Mouse (Mus musculus) adrenal gland, postnatal 0 days (tissue): ENCODE data around the gene Dctn1. TPM values are rescaled to one million over a fixed set of nuclear protein-coding genes. Genes with fewer than 3 reads are reported as not detected.

ENCODE experiments used
- polyA plus RNA-seq: library from polyadenylated mRNA; unstranded; fragments of >200 nt; fragmentation: Nextera tagmentation; extraction: Ambion mirVana; gene quantifications from 2 replicates; pipeline ENCODE4 v1.2.1, GENCODE M21; 2015

Dctn1 gene
- 60.7 and 63.9 TPM in 2 replicates for polyA plus RNA-seq

DNA sequence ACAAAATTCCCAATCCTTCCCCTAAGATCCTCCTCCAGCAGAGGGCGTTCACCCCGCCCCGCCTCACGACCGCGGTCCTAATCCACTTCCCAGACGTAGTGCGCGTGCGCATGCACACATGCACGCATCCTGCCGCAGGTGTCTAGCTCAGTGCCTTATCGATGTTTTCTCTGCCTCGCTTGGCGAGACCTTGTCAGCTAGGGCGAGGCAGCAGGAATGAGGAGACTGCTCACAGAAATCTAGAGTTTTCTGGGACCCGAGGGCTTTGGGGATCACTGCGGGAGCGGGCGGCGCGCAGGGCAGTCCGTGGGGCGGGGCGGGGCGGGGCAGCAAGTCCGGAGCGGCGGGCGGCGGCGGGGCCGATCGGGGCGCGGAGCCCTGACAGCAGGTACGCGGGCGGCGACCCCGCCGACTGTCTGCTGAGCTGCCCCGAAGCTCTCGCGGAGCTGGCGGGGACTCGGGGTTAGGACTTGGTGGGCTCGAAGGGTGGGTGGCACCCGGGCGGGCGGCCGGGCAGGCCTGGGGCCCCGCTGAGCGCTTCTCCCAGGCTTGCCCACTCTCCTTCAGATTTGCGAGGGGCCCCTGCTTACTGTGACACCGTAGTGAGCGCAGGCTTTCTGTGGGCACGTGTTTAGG is at the start of gene Dctn1:
Gene Dctn1 (plus strand): TSS at position 314 of the 636 bp plus-strand sequence.

DNA sequence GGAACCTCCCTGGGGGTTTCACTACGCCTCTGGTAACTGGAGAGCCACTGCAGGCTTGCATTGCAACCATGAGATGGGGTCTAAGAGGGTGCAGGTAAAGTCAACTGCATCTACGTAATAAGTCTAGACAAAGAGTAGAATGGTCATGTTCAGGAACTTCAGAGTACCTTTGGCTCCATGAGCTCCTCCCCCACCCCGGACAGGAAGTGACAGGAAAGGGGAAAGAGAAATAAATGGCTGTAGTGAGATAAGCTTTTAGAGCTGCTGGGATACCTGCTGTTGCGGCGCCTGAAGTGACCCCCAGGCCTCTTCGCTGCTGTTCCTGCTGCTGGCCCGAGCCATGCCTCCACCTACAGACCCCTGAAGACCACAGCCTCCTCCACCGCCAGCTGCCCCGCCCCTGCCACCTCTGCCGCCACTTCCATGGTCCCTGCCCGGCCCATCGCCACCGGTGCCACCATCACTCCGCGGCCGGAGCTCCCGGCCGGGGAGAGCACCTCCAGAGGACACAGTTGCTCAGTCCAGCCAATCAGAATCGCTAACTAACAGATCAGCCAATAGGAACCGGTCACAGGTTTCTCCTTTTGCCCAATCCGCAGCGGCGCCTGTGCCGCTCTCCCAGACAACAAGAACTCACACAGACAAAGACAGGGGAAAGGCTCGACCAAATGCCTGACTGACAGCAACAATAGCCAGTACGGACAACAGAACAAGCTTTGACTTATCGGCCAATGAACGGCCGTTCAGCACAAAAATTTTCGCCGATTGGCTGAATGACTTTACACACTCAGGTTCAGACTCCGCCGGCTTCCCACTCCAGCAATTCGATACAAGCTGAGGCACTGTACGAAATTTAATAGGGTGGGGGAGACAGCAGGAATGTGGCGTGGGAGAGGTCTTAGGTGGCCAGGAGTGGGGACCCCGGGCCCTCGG is 44.5 kb upstream of the Dctn1 start, which contains the start of gene Wbp1:
Gene Wbp1 (minus strand): TSS at position 630 of the 933 bp plus-strand sequence.

GRCm38 (mm10) chr6:83125331-83125730 is 40.4 kb upstream of the Dctn1 start, which contains the start of gene Ino80b:
Gene Ino80b (minus strand): TSS chr6:83125431.

DNA sequence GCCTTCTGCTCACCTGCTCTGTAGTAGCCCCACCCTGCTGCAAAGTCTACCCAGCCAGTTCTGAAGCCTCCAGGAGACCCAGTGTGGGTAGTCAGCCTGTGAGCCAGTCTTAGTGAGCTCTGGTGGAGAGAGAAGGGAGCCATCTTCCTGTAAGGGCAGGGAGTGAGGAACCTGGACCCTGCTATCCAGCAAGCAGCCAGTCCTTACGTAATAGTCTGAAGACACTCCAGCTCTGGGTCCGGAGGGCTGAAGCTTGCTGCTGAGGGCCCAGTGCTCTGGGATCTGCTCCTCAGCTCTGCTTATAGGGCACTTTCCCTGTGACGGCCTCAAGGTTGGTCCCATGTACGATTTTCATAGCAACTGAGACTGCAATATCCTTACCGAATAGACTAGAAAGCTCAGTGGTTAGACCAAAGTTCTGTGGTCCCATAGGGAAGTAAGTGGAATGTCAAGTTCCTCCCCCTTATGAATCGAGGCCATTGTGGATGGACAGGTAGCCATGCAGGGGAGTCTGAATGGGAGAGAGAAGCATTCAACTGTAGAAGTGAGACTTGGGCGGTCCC is 30.7 kb upstream of the Dctn1 start, which contains the start of gene Rtkn:
Gene Rtkn (plus strand): TSS at position 513 of the 563 bp plus-strand sequence.

DNA sequence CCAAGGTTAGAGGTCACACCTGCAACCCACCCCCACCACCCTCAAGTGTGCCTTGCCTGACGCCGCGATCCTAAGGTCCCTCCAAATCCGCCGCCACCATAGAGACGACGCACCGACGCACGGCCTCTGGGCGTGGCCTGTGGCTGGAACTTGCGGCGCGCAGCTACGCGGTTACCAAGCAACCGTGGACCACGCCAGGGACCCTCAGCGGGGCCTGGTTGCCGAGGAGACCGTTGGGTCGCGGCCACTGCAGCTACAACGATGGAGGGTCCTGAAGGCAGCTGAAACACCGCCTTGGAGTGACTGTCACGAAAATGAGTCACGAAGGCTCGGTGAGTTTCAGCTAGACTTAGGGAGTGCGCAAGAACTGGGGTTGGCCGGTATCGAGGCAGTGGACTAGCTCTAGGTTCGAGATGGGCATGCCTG is 9.4 kb upstream of the Dctn1 start, which contains the start of the genes Wdr54 and 1700003E16Rik:
Gene Wdr54 (minus strand): TSS at position 139 of the 426 bp plus-strand sequence.
Gene 1700003E16Rik (plus strand): TSS at position 146 of the 426 bp plus-strand sequence.

GRCm38 (mm10) chr6:83219814-83220213 is 54.1 kb downstream of the Dctn1 start, which contains the start of gene Slc4a5:
Gene Slc4a5 (plus strand): TSS chr6:83219828.

Other genes with a start within 250 kb of the Dctn1 start
- 1.8 and 6.6 TPM in 2 replicates for gene Sema4f, start 226.2 kb upstream of the Dctn1 start, polyA plus RNA-seq
- 0.95 and 1.8 TPM in 2 replicates for gene M1ap, start 219.0 kb upstream of the Dctn1 start, polyA plus RNA-seq
- gene Dok1, start 132.4 kb upstream of the Dctn1 start, polyA plus RNA-seq: 10.4 and 13.8 TPM in 2 replicates
- 8.0 and 10.3 TPM in 2 replicates for gene Loxl3, start 131.7 kb upstream of the Dctn1 start, polyA plus RNA-seq
- gene Aup1, start 111.4 kb upstream of the Dctn1 start, polyA plus RNA-seq: 125 and 198 TPM in 2 replicates
- 72.7 and 85.4 TPM in 2 replicates for gene Htra2, start 110.6 kb upstream of the Dctn1 start, polyA plus RNA-seq
- 2.2 and 2.9 TPM in 2 replicates for gene Dqx1, start 108.1 kb upstream of the Dctn1 start, polyA plus RNA-seq
- gene Tlx2, start 95.6 kb upstream of the Dctn1 start, polyA plus RNA-seq: 47.4 and 57.0 TPM in 2 replicates
- 77.1 and 86.5 TPM in 2 replicates for gene Pcgf1, start 88.1 kb upstream of the Dctn1 start, polyA plus RNA-seq
- 32.9 and 50.3 TPM in 2 replicates for gene Lbx2, start 79.6 kb upstream of the Dctn1 start, polyA plus RNA-seq
- 1.6 and 5.7 TPM in 2 replicates for gene Ccdc142, start 64.3 kb upstream of the Dctn1 start, polyA plus RNA-seq
- 2.5 and 5.4 TPM in 2 replicates for gene Gm42688, start 64.3 kb upstream of the Dctn1 start, polyA plus RNA-seq
- gene Mrpl53, start 56.9 kb upstream of the Dctn1 start, polyA plus RNA-seq: 177 and 257 TPM in 2 replicates
- gene Mogs, start 50.4 kb upstream of the Dctn1 start, polyA plus RNA-seq: 25.9 and 42.3 TPM in 2 replicates
- 78.7 and 93.8 TPM in 2 replicates for gene Wbp1, start 44.4 kb upstream of the Dctn1 start, polyA plus RNA-seq
- gene Ino80b, start 40.5 kb upstream of the Dctn1 start, polyA plus RNA-seq: 13.7 and 17.2 TPM in 2 replicates
- gene Rtkn, start 30.5 kb upstream of the Dctn1 start, polyA plus RNA-seq: 16.9 and 27.2 TPM in 2 replicates
- 2.9 and 4.3 TPM in 2 replicates for gene Wdr54, start 9.5 kb upstream of the Dctn1 start, polyA plus RNA-seq
- 0.41 and 0.72 TPM in 2 replicates for gene 1700003E16Rik, start 9.5 kb upstream of the Dctn1 start, polyA plus RNA-seq
- gene Slc4a5, start 53.9 kb downstream of the Dctn1 start, polyA plus RNA-seq: 0.12 TPM in 1 of 2 replicates, not detected in the other
- gene Mthfd2, start 160.0 kb downstream of the Dctn1 start, polyA plus RNA-seq: 18.6 and 19.4 TPM in 2 replicates
- gene Mob1a, start 160.1 kb downstream of the Dctn1 start, polyA plus RNA-seq: 33.9 and 40.3 TPM in 2 replicates
- 308 and 352 TPM in 2 replicates for gene Bola3, start 183.2 kb downstream of the Dctn1 start, polyA plus RNA-seq